Mouse (Mus musculus): ENCODE data around the gene Cope. TPM values are rescaled to one million over a fixed set of nuclear protein-coding genes. Genes with fewer than 3 reads are reported as not detected.

The Cope gene
- total RNA-seq, 2 experiments from 2014 or later = 113 to 119 TPM

- no peak for DNase-seq
Observed at GRCm38 (mm10) chr8:70347860-70348420, 45.6 kb downstream of the Cope start.

GRCm38 (mm10) chr8:70351035-70351999 lies 49.0 kb downstream of the Cope start:
- no peak for DNase-seq

- DNase-seq = no peak
Observed at GRCm38 (mm10) chr8:70352000-70352384, 49.7 kb downstream of the Cope start.

- no peak for DNase-seq
Observed at GRCm38 (mm10) chr8:70352657-70353151, 50.4 kb downstream of the Cope start.

- peak; percentile 99 for DNase-seq
Observed at GRCm38 (mm10) chr8:70353194-70353817, 51.0 kb downstream of the Cope start, which contains the start of gene Upf1. Gene Upf1, minus strand, starts transcription at chr8:70353278.

GRCm38 (mm10) chr8:70354004-70354403 lies 51.7 kb downstream of the Cope start:
- DNase-seq = no peak

GRCm38 (mm10) chr8:70356111-70356510 lies 53.8 kb downstream of the Cope start:
- no peak for DNase-seq

GRCm38 (mm10) chr8:70359411-70359810 lies 57.1 kb downstream of the Cope start:
- DNase-seq = peak; percentile 63

- DNase-seq = no peak
Observed at GRCm38 (mm10) chr8:70360769-70361168, 58.5 kb downstream of the Cope start.

- peak; percentile 59 for DNase-seq
Observed at GRCm38 (mm10) chr8:70361484-70362032, 59.2 kb downstream of the Cope start.

Other genes starting within 250 kb of the Cope start
- gene Tm6sf2, start 229.6 kb upstream of the Cope start, total RNA-seq (2021) = 1 to 10 TPM in 1 of 2 experiments, not detected in 1; 1.7 TPM
- under 1 TPM in 1 of 2 experiments, not detected in 1; 0.08 TPM for gene Hapln4, start 219.1 kb upstream of the Cope start, total RNA-seq (2021)
- under 1 TPM in 1 of 2 experiments, not detected in 1; 0.05 TPM for gene Ncan, start 181.6 kb upstream of the Cope start, total RNA-seq (2021)
- 1 to 10 TPM; 3.9 to 4.3 TPM for gene Nr2c2ap, start 171.2 kb upstream of the Cope start, total RNA-seq (2021)
- gene Rfxank, start 163.4 kb upstream of the Cope start, total RNA-seq (2021) = 1 to 10 TPM; 7.3 to 7.7 TPM
- gene Borcs8, start 163.0 kb upstream of the Cope start, total RNA-seq (2021) = 10 to 100 TPM; 14.6 to 16.6 TPM
- gene Mef2b, start 162.8 kb upstream of the Cope start, total RNA-seq (2021) = under 1 TPM; 0.21 to 0.23 TPM
- 10 to 100 TPM; 68.1 to 72.3 TPM for gene Tmem161a, start 130.2 kb upstream of the Cope start, total RNA-seq (2021)
- gene Slc25a42, start 90.2 kb upstream of the Cope start, total RNA-seq (2021) = 10 to 100 TPM; 30.0 to 39.2 TPM
- gene Sugp2, start 68.3 kb upstream of the Cope start, total RNA-seq (2021) = 10 to 100 TPM; 43.1 to 45.0 TPM
- gene Armc6, start 68.1 kb upstream of the Cope start, total RNA-seq (2021) = 1 to 10 TPM; 7.6 to 8.2 TPM
- gene Homer3, start 19.7 kb upstream of the Cope start, total RNA-seq (2021) = 1 to 10 TPM; 3.0 to 4.7 TPM
- 10 to 100 TPM; 26.9 to 30.7 TPM for gene Ddx49, start within 50 bp of the Cope start, total RNA-seq (2021)
- gene Cers1, start 13.3 kb downstream of the Cope start, total RNA-seq (2021) = 10 to 100 TPM; 13.8 to 15.8 TPM
- gene Gdf1, start 27.3 kb downstream of the Cope start, total RNA-seq (2021) = 1 to 10 TPM in 1 of 2 experiments, under 1 TPM in 1; 0.72 to 2.5 TPM
- gene Upf1, start 50.8 kb downstream of the Cope start, total RNA-seq (2021) = 10 to 100 TPM; 28.9 to 29.5 TPM
- 10 to 100 TPM in 1 of 2 experiments, 1 to 10 TPM in 1; 5.9 to 14.7 TPM for gene Comp, start 71.0 kb downstream of the Cope start, total RNA-seq (2021)
- 1 to 10 TPM; 6.1 to 6.4 TPM for gene Crtc1, start 137.1 kb downstream of the Cope start, total RNA-seq (2021)
- gene Klhl26, start 174.4 kb downstream of the Cope start, total RNA-seq (2021) = 1 to 10 TPM; 4.9 to 6.1 TPM
- not detected for gene Tmem59l, start 184.8 kb downstream of the Cope start, total RNA-seq (2021)
- gene Crlf1, start 190.6 kb downstream of the Cope start, total RNA-seq (2021) = 1 to 10 TPM; 1.7 to 3.8 TPM
- gene Rex1bd, start 204.2 kb downstream of the Cope start, total RNA-seq (2021) = 100 to 1,000 TPM; 112 to 120 TPM
- 100 to 1,000 TPM; 785 to 797 TPM for gene Uba52, start 208.3 kb downstream of the Cope start, total RNA-seq (2021)
- gene Fkbp8, start 225.2 kb downstream of the Cope start, total RNA-seq (2021) = 100 to 1,000 TPM; 100 to 104 TPM
- 10 to 100 TPM; 70.9 to 71.9 TPM for gene Kxd1, start 225.4 kb downstream of the Cope start, total RNA-seq (2021)
- 10 to 100 TPM in 1 of 2 experiments, 1 to 10 TPM in 1; 8.1 to 19.3 TPM for gene Ell, start 236.9 kb downstream of the Cope start, total RNA-seq (2021)